Mouse (Mus musculus) C2C12 (cell line): ENCODE measurements around the gene Mitf.

Source experiments
- CTCF ChIP-seq: IDR thresholded peaks from one replicate; pipeline ENCODE4 v1.5.1; 2011; ENCODE audit not compliant: control insufficient read depth, insufficient read depth, insufficient read length
- USF1 ChIP-seq: IDR thresholded peaks from one replicate; pipeline ENCODE4 v1.6.1; 2011; ENCODE audit warnings: low read depth, mild to moderate bottlenecking, control low read depth, moderate library complexity

DNA sequence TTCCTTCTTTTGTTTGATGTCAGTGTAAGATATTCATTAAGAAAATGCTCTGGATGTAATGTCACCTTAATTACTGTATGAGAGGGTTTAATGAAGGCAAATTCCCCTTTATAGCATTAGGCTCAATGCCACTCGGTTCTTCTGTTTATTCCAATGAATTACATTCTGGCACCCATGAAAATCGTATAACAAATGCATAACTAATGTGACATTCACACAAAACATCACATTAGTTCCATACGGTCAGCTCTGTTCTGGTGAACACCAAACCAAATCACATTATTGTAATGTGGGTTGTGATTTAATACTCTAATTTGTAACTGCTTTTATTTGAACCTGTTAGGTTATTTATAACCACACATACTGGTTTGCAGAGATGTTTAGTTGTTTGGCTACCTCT, 231.7 kb downstream of the Mitf start:
- TF ChIP-seq CTCF (no peak), USF1 (no peak)
